Mouse (Mus musculus) heart, embryonic 16.5 days (tissue): ENCODE results near the gene Rad51d. TPM values are rescaled to one million over a fixed set of nuclear protein-coding genes. Genes with fewer than 3 reads are reported as not detected.
"Not testable (repeated sequence)": the region's sequence is repeated elsewhere in the genome, so short reads cannot be mapped to it uniquely, and the experiment has no call there.

Experiments
- ATAC-seq: fragments of 200-750 bp; cut with Nextera tagmentation; replicated peaks from 2 replicates; pipeline ENCODE4 v1.8.0; 2017; ENCODE audit warnings: moderate number of reproducible peaks; ENCODE audit not compliant: insufficient read depth, low FRiP score; ENCODE audit errors: extremely low read depth
- H3K27ac ChIP-seq: fragments of 300-500 bp; sonication (generic); 2 replicates; pipeline ENCODE4 v1.5.1; 2014; ENCODE audit warnings: mild to moderate bottlenecking, low read length, control low read depth, moderate library complexity
- H3K27me3 ChIP-seq: fragments of 300-500 bp; sonication (generic); 2 replicates; pipeline ENCODE4 v1.6.1; 2014; ENCODE audit warnings: low read length, mixed read lengths; ENCODE audit not compliant: control insufficient read depth, insufficient read depth
- H3K36me3 ChIP-seq: fragments of 300-500 bp; sonication (generic); 2 replicates; pipeline ENCODE4 v1.6.1; 2014; ENCODE audit not compliant: control insufficient read depth, insufficient read depth
- H3K4me1 ChIP-seq: fragments of 300-500 bp; sonication (generic); 2 replicates; pipeline ENCODE4 v1.6.1; 2014; ENCODE audit warnings: low read length, mixed read lengths; ENCODE audit not compliant: control insufficient read depth, insufficient read depth
- H3K4me2 ChIP-seq: fragments of 300-500 bp; sonication (generic); 2 replicates; pipeline ENCODE4 v1.6.1; 2014; ENCODE audit warnings: low read depth, mild to moderate bottlenecking, control low read depth, low read length
- H3K4me3 ChIP-seq: fragments of 300-500 bp; sonication (generic); 2 replicates; pipeline ENCODE4 v1.5.1; 2014; ENCODE audit warnings: mild to moderate bottlenecking, control low read depth, low read length
- H3K9ac ChIP-seq: fragments of 300-500 bp; sonication (generic); 2 replicates; pipeline ENCODE4 v1.6.1; 2014; ENCODE audit warnings: low read length, control low read depth
- H3K9me3 ChIP-seq: fragments of 300-500 bp; sonication (generic); replicated peaks from 2 replicates; pipeline ENCODE4 v1.6.1; 2016; ENCODE audit warnings: low read length; ENCODE audit not compliant: control insufficient read depth
- WGBS: fragments of 180-500 bp; shearing (Covaris S2); extraction: QIAGEN DNeasy Blood & Tissue Kit; methylation state at CpG from one replicate; pipeline ENCODE4 v1.1.7; 2014; 5-methylcytosine and 5-hydroxymethylcytosine counted together
- polyA plus RNA-seq: library from polyadenylated mRNA; unstranded; fragments of >200 nt; fragmentation: Nextera tagmentation; extraction: Ambion mirVana; gene quantifications from 2 replicates; pipeline ENCODE4 v1.2.1, GENCODE M21; 2015

Rad51d gene
- polyA plus RNA-seq, 1 experiment from 2014 or later, result 13.8 TPM

DNA sequence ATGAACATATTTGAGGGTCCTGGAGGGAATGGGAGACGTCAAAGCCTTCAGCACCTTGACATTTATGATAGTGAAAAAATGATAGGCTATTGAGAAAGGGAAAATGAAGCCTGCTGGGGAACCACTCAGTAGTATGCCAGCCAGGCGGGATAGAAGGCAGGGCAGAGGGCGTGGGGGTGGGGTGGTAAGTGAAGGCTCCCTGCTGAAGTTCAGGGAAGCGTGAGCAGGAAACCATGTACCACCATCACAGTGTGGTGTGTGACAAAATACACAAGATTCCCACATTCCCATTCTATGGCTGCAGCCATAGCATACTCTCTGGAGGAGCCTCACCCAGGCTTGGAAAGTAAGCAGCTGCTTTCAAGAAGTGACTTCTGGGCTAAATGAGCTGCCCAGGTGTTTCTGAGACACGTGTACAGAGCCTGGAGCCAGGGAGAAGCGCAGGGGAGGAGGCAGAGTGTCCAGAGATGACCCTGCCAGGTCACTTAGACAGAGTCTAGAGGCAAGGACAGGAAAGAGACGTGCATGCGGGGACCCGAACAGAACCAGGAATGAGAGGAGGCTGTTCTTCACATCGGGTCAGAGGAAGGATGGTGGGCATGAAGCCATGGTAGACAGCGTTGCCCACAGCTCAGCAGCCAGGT lies 45.5 kb downstream of the Rad51d start:
- WGBS, result 60% methylated on average over 11 of the region's 11 CpGs

DNA sequence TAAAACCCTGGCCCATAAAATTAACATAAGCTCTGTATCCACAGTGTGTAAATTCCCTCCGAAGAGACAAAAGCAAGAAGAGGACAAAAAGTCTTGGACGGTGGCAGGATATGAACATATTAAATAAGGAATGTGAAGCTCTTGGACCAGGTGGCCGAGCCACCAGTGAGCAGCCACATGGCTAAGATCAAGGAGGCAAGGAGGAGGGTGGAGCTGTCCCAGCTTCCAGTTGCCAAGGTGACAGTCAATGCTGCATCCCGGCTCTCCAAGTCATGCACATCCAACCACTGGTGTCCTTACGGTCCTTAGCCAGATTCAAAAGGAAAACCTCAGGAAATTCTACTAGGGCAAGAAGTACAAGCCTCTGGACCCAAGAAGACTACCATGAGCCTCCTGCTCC lies 51.9 kb downstream of the Rad51d start:
- no peak for ATAC-seq
- Histone ChIP-seq H3K4me1 (no peaks in the 10 kb centered on the region), H3K36me3 (no peaks in the 10 kb centered on the region), H3K9ac (no peak overlapping the region), H3K9me3 (no peaks in the 10 kb centered on the region), H3K4me2 (no peak overlapping the region), H3K27me3 (no peaks in the 10 kb centered on the region), H3K4me3 (no peak overlapping the region), H3K27ac (no peak overlapping the region)
- WGBS, result 56% methylated on average over 5 of the region's 5 CpGs

More for the DNA sequence above, 45.5 kb downstream of the Rad51d start:
- no peak for ATAC-seq
- peaks cover 9% of the 10 kb centered on the region for H3K4me1 ChIP-seq
- no peak overlapping the region; the same call in 1 of the 2 replicates for H3K4me3 ChIP-seq
- H3K9me3 ChIP-seq, result no peaks in the 10 kb centered on the region
- H3K27me3 ChIP-seq, result no peaks in the 10 kb centered on the region
- H3K4me2 ChIP-seq, result peak overlapping the region; percentile 69
- H3K9ac ChIP-seq, result no peak overlapping the region
- no peaks in the 10 kb centered on the region for H3K36me3 ChIP-seq
- no peak overlapping the region for H3K27ac ChIP-seq

DNA sequence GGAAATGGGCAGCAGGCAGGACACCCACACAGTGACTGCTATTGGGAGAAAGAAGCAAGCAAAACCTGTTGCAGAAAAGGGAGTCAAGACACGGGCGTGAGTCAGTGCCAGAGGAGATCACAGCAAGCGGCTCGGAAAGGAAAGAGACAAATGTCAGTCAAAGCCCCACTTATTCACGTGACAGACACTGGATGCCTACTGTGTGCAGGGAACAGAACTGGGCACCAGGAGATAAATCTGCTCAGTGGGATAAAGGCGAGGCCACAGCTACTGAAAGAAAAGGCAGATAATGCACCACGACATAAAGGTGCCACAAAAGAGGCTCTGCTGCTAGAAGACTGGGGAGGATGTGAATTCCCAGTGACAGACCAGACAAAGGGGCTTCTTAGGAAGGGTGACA lies 52.6 kb downstream of the Rad51d start:
- no peaks in the 10 kb centered on the region for H3K27me3 ChIP-seq
- no peak overlapping the region for H3K27ac ChIP-seq
- no peak overlapping the region for H3K4me2 ChIP-seq
- no peaks in the 10 kb centered on the region for H3K4me1 ChIP-seq
- no peaks in the 10 kb centered on the region for H3K9me3 ChIP-seq
- no peaks in the 10 kb centered on the region for H3K36me3 ChIP-seq
- WGBS, result 55% methylated on average over 7 of the region's 7 CpGs
- H3K4me3 ChIP-seq, result no peak overlapping the region
- H3K9ac ChIP-seq, result no peak overlapping the region
- no peak for ATAC-seq

DNA sequence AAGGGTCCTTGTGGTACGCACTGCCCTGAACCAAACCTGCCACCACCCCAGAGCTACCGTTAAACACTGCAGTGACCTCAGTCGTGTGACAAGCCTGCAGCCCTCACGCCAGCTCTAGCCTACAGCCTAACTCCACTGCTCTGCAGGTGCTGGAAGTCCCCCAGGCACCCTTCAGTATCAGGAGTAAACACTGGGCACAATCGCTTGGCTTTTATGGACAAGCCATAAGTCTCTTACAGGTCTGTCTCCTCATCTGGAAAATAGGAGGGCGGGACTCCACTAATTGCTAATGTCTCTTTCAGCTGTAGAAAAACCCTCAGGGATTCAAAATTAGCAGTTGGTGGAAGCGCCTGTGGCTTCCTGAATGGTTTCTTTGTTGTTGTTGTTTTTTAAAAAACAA lies 53.2 kb downstream of the Rad51d start:
- WGBS, result 66% methylated on average over 7 of the region's 7 CpGs

DNA sequence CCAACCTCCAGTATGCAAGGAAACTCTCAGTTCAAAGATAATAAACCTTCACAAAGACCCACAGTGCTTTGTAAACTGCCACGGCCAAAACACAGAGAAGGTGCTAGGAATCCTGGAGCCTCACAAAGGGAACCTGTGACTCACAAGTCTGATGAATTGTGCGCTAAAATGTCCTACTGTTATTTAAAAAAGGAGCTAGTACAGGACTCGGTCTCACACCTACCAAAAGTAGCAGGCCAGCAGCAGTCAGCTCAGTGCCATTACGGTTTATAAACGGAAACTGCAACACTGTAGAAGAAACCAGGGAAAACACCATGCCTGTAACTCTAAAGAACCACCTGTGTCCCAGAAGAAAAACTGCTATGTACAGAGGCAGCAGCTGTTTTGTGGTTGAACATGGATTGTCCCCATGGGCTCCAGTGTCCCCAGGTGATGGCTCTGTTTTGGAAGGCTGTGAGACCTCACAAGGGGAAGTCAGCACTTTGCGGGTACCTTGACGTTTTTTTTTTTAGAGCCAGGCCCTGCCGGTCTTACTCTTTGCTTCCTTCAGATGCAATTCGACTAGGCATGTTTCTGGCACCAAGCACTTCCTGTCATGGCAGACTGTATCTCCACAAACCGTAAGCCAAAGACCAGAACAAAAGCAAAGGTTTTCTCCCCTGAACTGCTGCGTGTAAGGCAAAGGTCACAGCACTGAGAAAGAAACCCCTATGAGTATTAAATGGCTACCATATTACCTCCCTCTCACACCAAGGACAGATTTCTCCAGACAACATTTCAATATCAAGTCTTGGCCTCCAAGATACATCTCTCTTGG lies 54.6 kb downstream of the Rad51d start:
- no peaks in the 10 kb centered on the region for H3K36me3 ChIP-seq
- WGBS, result 64% methylated on average over 11 of the region's 11 CpGs
- ATAC-seq, result no peak
- no peak overlapping the region for H3K9ac ChIP-seq
- no peak overlapping the region for H3K4me3 ChIP-seq
- no peak overlapping the region for H3K27ac ChIP-seq
- H3K4me2 ChIP-seq, result no peak overlapping the region
- no peaks in the 10 kb centered on the region for H3K27me3 ChIP-seq
- H3K9me3 ChIP-seq, result no peaks in the 10 kb centered on the region
- peaks cover 12% of the 10 kb centered on the region for H3K4me1 ChIP-seq

More for the DNA sequence above, 53.2 kb downstream of the Rad51d start:
- Histone ChIP-seq H3K9me3 (no peaks in the 10 kb centered on the region), H3K36me3 (no peaks in the 10 kb centered on the region), H3K9ac (no peak overlapping the region), H3K4me2 (no peak overlapping the region), H3K4me1 (no peaks in the 10 kb centered on the region), H3K4me3 (no peak overlapping the region), H3K27ac (no peak overlapping the region), H3K27me3 (no peaks in the 10 kb centered on the region)
- ATAC-seq, result no peak

DNA sequence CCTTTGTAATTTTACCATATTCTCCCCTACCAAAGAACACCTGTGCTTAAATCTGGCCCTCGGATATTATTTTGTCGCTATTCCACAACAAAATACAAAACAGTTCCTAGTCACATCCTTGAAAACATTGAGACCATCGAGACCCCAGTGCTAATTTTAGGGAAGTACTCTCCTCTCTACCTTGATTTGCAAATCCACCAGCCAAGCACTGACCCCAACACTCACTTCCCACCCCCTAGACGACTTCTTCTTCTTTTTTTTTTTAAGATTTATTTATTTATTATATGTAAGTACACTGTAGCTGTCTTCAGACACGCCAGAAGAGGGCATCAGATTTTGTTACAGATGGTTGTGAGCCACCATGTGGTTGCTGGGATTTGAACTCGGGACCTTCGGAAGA lies 56.1 kb downstream of the Rad51d start:
- H3K4me2 ChIP-seq, H3K27ac ChIP-seq, H3K9me3 ChIP-seq, H3K27me3 ChIP-seq, ATAC-seq, H3K36me3 ChIP-seq, H3K9ac ChIP-seq, H3K4me3 ChIP-seq: not testable (repeated sequence)
- peaks cover 14% of the 10 kb centered on the region for H3K4me1 ChIP-seq
- WGBS, result 80% methylated on average over 7 of the region's 7 CpGs

DNA sequence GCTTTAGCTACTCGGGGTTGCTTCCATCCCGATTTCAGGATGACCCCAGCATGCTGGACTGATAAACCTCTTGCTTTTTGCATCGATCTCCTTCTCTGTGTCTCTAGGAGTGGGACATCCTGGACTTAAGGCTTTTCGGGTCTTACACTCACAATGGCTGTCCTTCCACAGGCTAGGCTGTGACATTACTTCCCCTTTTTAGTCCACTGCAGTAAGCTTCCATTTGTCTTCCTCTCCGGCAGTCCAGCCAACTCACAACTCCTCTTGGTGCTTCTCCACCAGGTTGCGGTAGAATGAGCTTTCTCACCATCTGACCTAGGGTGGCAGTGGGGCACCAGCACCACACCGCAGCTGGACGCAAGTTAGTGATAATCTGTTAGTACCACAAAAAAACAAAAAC lies 56.5 kb downstream of the Rad51d start:
- 81% methylated on average over 8 of the region's 8 CpGs for WGBS
- no peak for ATAC-seq

DNA sequence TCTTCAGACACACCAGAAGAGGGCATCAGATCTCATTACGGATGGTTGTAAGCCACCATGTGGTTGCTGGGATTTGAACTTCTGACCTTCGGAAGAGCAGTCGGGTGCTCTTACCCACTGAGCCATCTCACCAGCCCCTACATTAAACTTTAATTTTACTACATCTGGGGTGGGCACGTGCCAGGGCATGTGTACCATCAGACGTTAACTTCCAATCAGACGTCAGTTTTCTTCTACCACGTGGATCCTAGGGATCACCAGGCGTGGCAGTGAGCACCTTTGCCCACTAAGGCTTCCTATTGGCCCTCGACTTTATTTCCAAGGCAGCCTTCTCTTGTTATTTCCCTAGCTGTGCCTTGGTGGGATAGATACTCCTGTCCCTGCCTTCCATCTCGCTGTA lies 58.0 kb downstream of the Rad51d start:
- not testable (repeated sequence) for H3K9ac ChIP-seq, H3K27ac ChIP-seq, H3K4me3 ChIP-seq, H3K4me2 ChIP-seq, H3K9me3 ChIP-seq, H3K27me3 ChIP-seq, H3K36me3 ChIP-seq, ATAC-seq
- H3K4me1 ChIP-seq, result peaks cover 14% of the 10 kb centered on the region
- WGBS, result 75% methylated on average over 10 of the region's 10 CpGs

More for the DNA sequence above, 56.5 kb downstream of the Rad51d start:
- Histone ChIP-seq H3K9me3 (no peaks in the 10 kb centered on the region), H3K27me3 (no peaks in the 10 kb centered on the region), H3K36me3 (no peaks in the 10 kb centered on the region), H3K4me3 (no peak overlapping the region), H3K27ac (no peak overlapping the region), H3K4me1 (peaks cover 14% of the 10 kb centered on the region), H3K4me2 (no peak overlapping the region), H3K9ac (no peak overlapping the region)
